Comparison of ENCODE assay signal across 14 mouse cellular contexts in the genomic region with DNA sequence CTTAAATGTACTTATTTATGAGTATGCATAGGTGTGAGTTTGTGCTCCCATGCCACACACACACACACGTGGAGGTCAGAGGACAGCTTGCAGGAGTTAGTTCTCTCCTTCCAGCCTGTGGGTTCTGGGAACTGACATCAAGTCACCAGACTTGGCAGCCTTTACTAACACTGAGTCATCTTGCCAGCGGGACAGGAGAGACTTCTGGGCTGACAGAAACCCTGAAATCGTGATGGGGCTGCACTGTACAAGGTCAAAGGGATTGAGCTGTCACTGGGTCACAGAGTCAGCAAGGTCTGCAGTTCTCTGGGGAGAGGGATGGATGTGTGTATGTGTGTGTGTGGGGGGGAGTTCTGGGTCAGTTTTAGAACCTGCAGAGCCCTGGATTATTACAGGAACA. TPM values are rescaled to one million over a fixed set of nuclear protein-coding genes. Genes with fewer than 3 reads are reported as not detected.
DNase-seq lines count a peak whose midpoint lies in the region; ATAC-seq lines count a peak whose summit lies in the region.
"Had no signal": no experiment of that assay in that cellular context is flagged by ENCODE, and none has a peak within 500 bp of the region (broad histone marks: within the 10 kb centered on the region; RNA-seq: fewer than 3 reads in every experiment).

No protein-coding gene starts in this region.

- H3K9me3 ChIP-seq in hindbrain, embryonic 16.5 days (ENCODE audit: control insufficient read depth, low read length): no peaks in the 10 kb centered on the region
- H3K9me3 ChIP-seq in hindbrain, embryonic 13.5 days: no peaks in the 10 kb centered on the region
- peaks cover 5% of the 10 kb centered on the region; the same call in 1 of the 2 replicates for H3K9me3 ChIP-seq in heart, embryonic 12.5 days (replicated peaks)
- H3K9me3 ChIP-seq: midbrain, embryonic 13.5 days; stomach, embryonic 15.5 days had no signal

- H3K4me3 ChIP-seq in hindbrain, embryonic 16.5 days (ENCODE audit: low read length): no peak overlapping the region
- H3K4me3 ChIP-seq in hindbrain, embryonic 13.5 days: no peak overlapping the region
- H3K4me3 ChIP-seq in heart, embryonic 12.5 days: no peak overlapping the region
- H3K4me3 ChIP-seq: embryonic facial prominence, embryonic 13.5 days; midbrain, embryonic 13.5 days; stomach, embryonic 15.5 days had no signal

- H3K27ac ChIP-seq in hindbrain, embryonic 16.5 days (ENCODE audit: low read depth, low read length): no peak overlapping the region
- H3K27ac ChIP-seq in hindbrain, embryonic 13.5 days: no peak overlapping the region
- H3K27ac ChIP-seq in heart, embryonic 12.5 days (ENCODE audit: poor library complexity, severe bottlenecking): 0 out of 2 replicates have a peak overlapping the region, but pooled peaks have one; percentile 20
- H3K27ac ChIP-seq: embryonic facial prominence, embryonic 13.5 days; liver, embryonic 14.5 days; midbrain, embryonic 13.5 days; stomach, embryonic 15.5 days had no signal

- intact Hi-C loops in gastrocnemius, postnatal 36 days (cut with DNase I): no loop called here

- H3K36me3 ChIP-seq in hindbrain, embryonic 16.5 days (ENCODE audit: control insufficient read depth, insufficient read depth, low read length): no peaks in the 10 kb centered on the region
- peaks cover 8% of the 10 kb centered on the region for H3K36me3 ChIP-seq in hindbrain, embryonic 13.5 days
- peaks cover 46% of the 10 kb centered on the region for H3K36me3 ChIP-seq in heart, embryonic 12.5 days
- H3K36me3 ChIP-seq: embryonic facial prominence, embryonic 13.5 days; stomach, embryonic 15.5 days had no signal

- peak; percentile 80 for DNase-seq in MN1 (ENCODE audit: low spot score)
- peak; percentile 86 for DNase-seq in brain, adult 2 months (ENCODE audit: low read depth, low spot score)
- no peak for DNase-seq in urinary bladder, postnatal 14 days (ENCODE audit: low spot score)
- no peak for DNase-seq in right cerebral cortex, postnatal 36 days (ENCODE audit: low spot score in 2 of 2)
- no peak for DNase-seq in gastrocnemius, postnatal 36 days
- DNase-seq: kidney, adult 11 months had no signal

- H3K4me1 ChIP-seq in hindbrain, embryonic 16.5 days (ENCODE audit: control insufficient read depth, insufficient read depth, low read depth, low read length): no peaks in the 10 kb centered on the region; the same call in 1 of the 2 replicates
- H3K4me1 ChIP-seq in hindbrain, embryonic 13.5 days (replicated peaks): peaks cover 21% of the 10 kb centered on the region
- peaks cover 22% of the 10 kb centered on the region for H3K4me1 ChIP-seq in heart, embryonic 12.5 days (replicated peaks)
- H3K4me1 ChIP-seq: embryonic facial prominence, embryonic 13.5 days; stomach, embryonic 15.5 days had no signal

- no peak overlapping the region for H3K4me2 ChIP-seq in hindbrain, embryonic 16.5 days (ENCODE audit: low read length)
- H3K4me2 ChIP-seq in hindbrain, embryonic 13.5 days: no peak overlapping the region
- H3K4me2 ChIP-seq in heart, embryonic 12.5 days: no peak overlapping the region
- H3K4me2 ChIP-seq: embryonic facial prominence, embryonic 13.5 days; midbrain, embryonic 13.5 days; stomach, embryonic 15.5 days had no signal

- 74% methylated on average over 3 of the region's 3 CpGs for WGBS in hindbrain, embryonic 16.5 days
- 87% methylated on average over 3 of the region's 3 CpGs for WGBS in hindbrain, embryonic 13.5 days
- WGBS in heart, embryonic 12.5 days: 43% methylated on average over 3 of the region's 3 CpGs

- ATAC-seq in hindbrain, embryonic 16.5 days: peak; percentile 58
- ATAC-seq in hindbrain, embryonic 13.5 days (ENCODE audit: low FRiP score): no peak
- ATAC-seq in heart, embryonic 12.5 days (ENCODE audit: insufficient number of reproducible peaks, low FRiP score): no peak
- ATAC-seq: activated CD4-positive, CD25-positive, alpha-beta regulatory T cell, adult 4 months; midbrain, embryonic 13.5 days had no signal

- no peaks in the 10 kb centered on the region for H3K27me3 ChIP-seq in hindbrain, embryonic 16.5 days (replicated peaks; ENCODE audit: control insufficient read depth, insufficient read depth, low read length)
- H3K27me3 ChIP-seq in hindbrain, embryonic 13.5 days: no peaks in the 10 kb centered on the region
- no peaks in the 10 kb centered on the region for H3K27me3 ChIP-seq in heart, embryonic 12.5 days (replicated peaks)
- H3K27me3 ChIP-seq: embryonic facial prominence, embryonic 13.5 days; midbrain, embryonic 13.5 days; stomach, embryonic 15.5 days had no signal

- H3K9ac ChIP-seq in hindbrain, embryonic 16.5 days (ENCODE audit: low read depth, low read length): no peak overlapping the region
- no peak overlapping the region for H3K9ac ChIP-seq in hindbrain, embryonic 13.5 days
- no peak overlapping the region for H3K9ac ChIP-seq in heart, embryonic 12.5 days
- H3K9ac ChIP-seq: embryonic facial prominence, embryonic 13.5 days; liver, embryonic 14.5 days; midbrain, embryonic 13.5 days; stomach, embryonic 15.5 days had no signal

RNA-seq across cellular contexts. Expression of a gene that starts 36.6 kb away (rescaled TPM):
- polyA plus RNA-seq in hindbrain, embryonic 16.5 days (2015; fragmentation: Nextera tagmentation; extraction: Ambion mirVana): 15.7 and 24.2 TPM in 2 replicates
- polyA plus RNA-seq in hindbrain, embryonic 13.5 days (2015; fragmentation: Nextera tagmentation; extraction: Ambion mirVana): 23.6 and 32.5 TPM in 2 replicates
- 58.5 and 63.8 TPM in 2 replicates for polyA plus RNA-seq in heart, embryonic 12.5 days (2016; fragmentation: Nextera tagmentation; extraction: Ambion mirVana)
- 1 to 10 TPM; 1.3 to 2.5 TPM for total RNA-seq in gastrocnemius, postnatal 36 days (2021)

Comparison
In these comparisons a context has a peak if more than half of its experiments do, and no peak if none do; other contexts are left out.
1. DNase-seq: peak in MN1 (single experiment) and brain, adult 2 months (single experiment); none in urinary bladder, postnatal 14 days (single experiment), right cerebral cortex, postnatal 36 days (0 of 2) and gastrocnemius, postnatal 36 days (0 of 2).